Mouse (Mus musculus): ENCODE data around the gene Slc22a3. TPM values are rescaled to one million over a fixed set of nuclear protein-coding genes. Genes with fewer than 3 reads are reported as not detected.

Slc22a3 gene
- polyA plus RNA-seq, 1 experiment from 2014 or later, result 0.05 TPM

DNA sequence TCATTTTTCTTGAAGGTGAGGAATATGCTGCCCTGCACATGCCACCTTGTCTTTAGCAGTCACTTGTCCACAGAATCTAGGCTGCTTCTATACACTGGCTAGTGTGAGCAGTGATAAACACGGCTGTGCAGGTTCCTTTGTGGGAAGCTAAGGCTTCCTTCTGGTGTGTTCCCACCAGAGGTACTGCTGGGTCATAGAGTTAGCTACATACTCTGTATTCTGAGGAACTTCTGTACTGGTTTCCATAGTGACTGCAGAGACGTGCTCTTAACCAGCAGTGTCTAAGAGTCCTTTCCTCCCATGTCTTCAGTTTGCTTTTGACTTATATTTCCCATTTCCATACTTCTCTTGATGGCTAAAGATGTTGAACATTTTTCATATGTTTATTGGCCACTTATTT, 11.6 kb upstream of the Slc22a3 start:
- no peak for DNase-seq (ENCODE audit: low spot score)
- H3K9me3 ChIP-seq (ENCODE audit: control insufficient read depth, low read length), result no peaks in the 10 kb centered on the region

DNA sequence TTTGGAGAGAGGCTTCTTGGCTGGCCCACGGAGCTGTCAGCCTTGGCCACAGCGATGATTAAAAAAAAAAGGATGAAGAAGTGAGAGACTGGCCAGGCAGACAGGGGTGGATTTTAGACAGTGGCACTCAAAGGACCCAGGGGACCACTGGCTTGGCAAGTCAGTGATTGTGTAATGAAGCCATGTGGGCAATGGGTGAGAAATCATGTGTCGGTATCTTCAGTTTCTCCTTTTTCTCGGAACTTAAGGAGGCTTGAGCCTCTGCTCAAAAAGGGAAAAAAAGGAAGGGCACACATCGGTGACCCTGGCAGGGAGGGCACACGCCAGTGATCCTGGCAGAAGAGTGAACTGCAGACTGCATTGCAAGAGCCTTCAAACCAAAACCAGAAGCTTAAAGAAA, 10.7 kb upstream of the Slc22a3 start:
- Histone ChIP-seq H3K9ac (ENCODE audit: low read length) (no peak overlapping the region), H3K27ac (replicated peaks) (no peak overlapping the region), H3K4me3 (ENCODE audit: low read depth, low read length) (no peak overlapping the region), H3K27me3 (ENCODE audit: control insufficient read depth, insufficient read depth, low read length) (no peaks in the 10 kb centered on the region), H3K36me3 (ENCODE audit: control insufficient read depth, insufficient read depth, low read length) (no peaks in the 10 kb centered on the region), H3K4me1 (replicated peaks; ENCODE audit: control insufficient read depth, insufficient read depth) (no peaks in the 10 kb centered on the region), H3K4me2 (replicated peaks; ENCODE audit: low read depth) (no peak overlapping the region), H3K9me3 (ENCODE audit: control insufficient read depth, low read length) (no peaks in the 10 kb centered on the region)
- DNase-seq (ENCODE audit: low spot score), result no peak
- no peak for ATAC-seq (ENCODE audit: low FRiP score, low TSS enrichment)
- TF ChIP-seq EP300 (optimal IDR thresholded peaks at IDR 0.05) (no peak), CTCF (IDR thresholded peaks at IDR 0.05; ENCODE audit: low read depth) (no peak)
- 86% methylated on average over 6 of the region's 6 CpGs for WGBS

More for the DNA sequence above, 11.6 kb upstream of the Slc22a3 start:
- Histone ChIP-seq H3K4me1 (replicated peaks; ENCODE audit: control insufficient read depth, insufficient read depth) (no peaks in the 10 kb centered on the region), H3K27me3 (ENCODE audit: control insufficient read depth, insufficient read depth, low read length) (no peaks in the 10 kb centered on the region), H3K27ac (replicated peaks) (no peak overlapping the region), H3K4me2 (replicated peaks; ENCODE audit: low read depth) (no peak overlapping the region), H3K9ac (ENCODE audit: low read length) (no peak overlapping the region), H3K36me3 (ENCODE audit: control insufficient read depth, insufficient read depth, low read length) (no peaks in the 10 kb centered on the region), H3K4me3 (ENCODE audit: low read depth, low read length) (no peak overlapping the region)
- ATAC-seq (ENCODE audit: low FRiP score, low TSS enrichment), result no peak
- TF ChIP-seq CTCF (IDR thresholded peaks at IDR 0.05; ENCODE audit: low read depth), result no peak
- TF ChIP-seq EP300 (optimal IDR thresholded peaks at IDR 0.05), result no peak
- WGBS, result 58% methylated on average over 2 of the region's 2 CpGs

DNA sequence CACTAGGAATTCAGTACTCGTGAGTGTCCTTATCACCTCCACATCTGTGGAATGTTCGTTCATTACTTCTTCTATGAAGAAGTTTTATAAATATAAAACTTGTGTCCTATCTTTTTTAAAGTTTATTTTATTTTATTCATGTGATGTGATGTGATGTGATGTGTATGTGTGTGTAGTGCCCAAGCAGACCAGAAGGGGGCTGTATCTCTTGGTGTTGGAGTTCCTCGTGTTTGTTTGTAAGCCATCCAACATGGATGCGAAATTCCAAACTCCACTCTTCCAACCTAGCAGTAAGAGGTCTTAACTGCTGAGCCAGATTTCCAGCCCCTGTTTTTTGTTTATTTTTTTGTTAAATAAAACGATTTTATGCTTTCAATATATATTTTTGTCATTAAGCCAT, 6.5 kb upstream of the Slc22a3 start:
- no peak overlapping the region for H3K27ac ChIP-seq (replicated peaks)
- no peak overlapping the region for H3K9ac ChIP-seq (ENCODE audit: low read length)
- ATAC-seq (ENCODE audit: low FRiP score, low TSS enrichment), result no peak
- no peak overlapping the region for H3K4me3 ChIP-seq (ENCODE audit: low read depth, low read length)
- no peaks in the 10 kb centered on the region for H3K36me3 ChIP-seq (ENCODE audit: control insufficient read depth, insufficient read depth, low read length)
- H3K4me2 ChIP-seq (replicated peaks; ENCODE audit: low read depth), result no peak overlapping the region
- H3K4me1 ChIP-seq (replicated peaks; ENCODE audit: control insufficient read depth, insufficient read depth), result no peaks in the 10 kb centered on the region
- DNase-seq (ENCODE audit: low spot score), result no peak
- TF ChIP-seq CTCF (IDR thresholded peaks at IDR 0.05; ENCODE audit: low read depth) (peak; percentile 28; the same call in 1 of the 2 replicates), EP300 (optimal IDR thresholded peaks at IDR 0.05) (no peak)
- no peaks in the 10 kb centered on the region for H3K9me3 ChIP-seq (ENCODE audit: control insufficient read depth, low read length)
- no peaks in the 10 kb centered on the region for H3K27me3 ChIP-seq (ENCODE audit: control insufficient read depth, insufficient read depth, low read length)
- 75% methylated on average over 5 of the region's 5 CpGs for WGBS

DNA sequence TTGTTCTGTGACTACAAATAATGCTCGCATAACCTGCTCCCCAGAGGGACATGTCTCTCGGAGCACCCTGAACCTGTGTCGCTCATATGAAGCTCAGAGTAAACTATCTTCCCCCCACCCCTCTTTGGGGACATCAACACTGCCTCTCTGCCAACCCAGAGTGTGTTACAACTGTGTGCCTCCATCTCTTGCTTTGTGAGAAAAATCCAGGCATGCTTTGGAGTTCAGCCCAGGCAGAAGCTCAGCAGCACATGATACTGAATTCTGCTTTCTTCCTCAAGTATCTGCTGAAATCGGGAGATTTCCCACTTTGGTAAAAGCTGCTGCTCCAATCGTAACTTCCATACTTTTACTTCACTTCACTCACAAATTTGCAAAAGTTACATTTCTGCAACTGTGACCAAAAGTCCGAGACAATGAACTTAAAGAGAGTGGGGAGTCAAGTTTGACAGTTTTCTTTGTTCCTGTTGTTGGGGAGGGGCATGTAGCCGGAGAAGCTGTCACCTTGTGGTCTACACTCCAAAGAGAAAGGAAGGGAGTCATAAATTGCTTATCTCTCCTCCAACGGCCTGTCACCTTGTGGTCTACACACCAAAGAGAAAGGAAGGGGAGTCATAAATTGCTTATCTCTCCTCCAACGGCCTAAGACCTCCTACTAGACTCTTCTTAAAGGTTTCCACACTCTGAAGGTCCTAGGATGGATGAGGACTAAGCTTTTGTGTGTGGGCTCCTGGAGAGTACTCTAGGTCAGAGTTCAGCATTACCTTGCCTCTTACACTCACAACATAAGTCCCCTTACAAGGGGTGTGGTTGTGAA, 5.8 kb upstream of the Slc22a3 start:
- 57% methylated on average over 9 of the region's 9 CpGs for whole genome bisulfite sequencing
- ATAC-seq (ENCODE audit: low FRiP score, low TSS enrichment) (no peak), DNase-seq (ENCODE audit: low spot score) (no peak)
- H3K9me3 ChIP-seq (ENCODE audit: control insufficient read depth, low read length), result no peaks in the 10 kb centered on the region
- no peak overlapping the region for H3K27ac ChIP-seq (replicated peaks)
- H3K27me3 ChIP-seq (ENCODE audit: control insufficient read depth, insufficient read depth, low read length), result peaks cover 4% of the 10 kb centered on the region; the same call in 1 of the 2 replicates
- no peaks in the 10 kb centered on the region for H3K36me3 ChIP-seq (ENCODE audit: control insufficient read depth, insufficient read depth, low read length)
- H3K4me3 ChIP-seq (ENCODE audit: low read depth, low read length), result no peak overlapping the region
- no peak overlapping the region for H3K9ac ChIP-seq (ENCODE audit: low read length)
- no peak overlapping the region for H3K4me2 ChIP-seq (replicated peaks; ENCODE audit: low read depth)
- no peak for TF ChIP-seq EP300 (optimal IDR thresholded peaks at IDR 0.05)
- TF ChIP-seq CTCF (IDR thresholded peaks at IDR 0.05; ENCODE audit: low read depth), result no peak
- no peaks in the 10 kb centered on the region for H3K4me1 ChIP-seq (replicated peaks; ENCODE audit: control insufficient read depth, insufficient read depth)

DNA sequence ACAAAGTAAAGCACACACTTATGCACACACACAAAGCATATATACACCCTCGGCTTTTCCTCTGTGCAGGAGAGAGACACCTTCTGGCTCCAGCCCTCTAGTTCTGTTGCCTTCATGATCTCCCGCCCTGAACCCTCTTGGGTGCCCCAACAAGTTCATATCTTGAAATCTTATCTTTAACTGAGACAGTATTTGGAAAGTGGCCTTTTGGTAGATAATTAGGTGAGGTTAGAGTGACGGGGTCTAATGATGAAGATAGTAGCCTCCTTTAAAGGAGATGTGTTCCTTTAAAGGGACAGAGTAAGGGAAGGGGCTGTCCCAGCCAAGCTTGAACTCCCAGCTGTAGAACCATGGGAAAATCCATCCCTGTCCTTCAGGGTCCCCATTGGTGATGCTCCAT, 3.7 kb upstream of the Slc22a3 start:
- Histone ChIP-seq H3K9me3 (ENCODE audit: control insufficient read depth, low read length) (no peaks in the 10 kb centered on the region), H3K36me3 (ENCODE audit: control insufficient read depth, insufficient read depth, low read length) (no peaks in the 10 kb centered on the region), H3K27ac (replicated peaks) (no peak overlapping the region), H3K9ac (ENCODE audit: low read length) (no peak overlapping the region), H3K4me2 (replicated peaks; ENCODE audit: low read depth) (no peak overlapping the region), H3K4me3 (ENCODE audit: low read depth, low read length) (no peak overlapping the region), H3K4me1 (replicated peaks; ENCODE audit: control insufficient read depth, insufficient read depth) (no peaks in the 10 kb centered on the region), H3K27me3 (ENCODE audit: control insufficient read depth, insufficient read depth, low read length) (peaks cover 14% of the 10 kb centered on the region; the same call in 1 of the 2 replicates)
- ATAC-seq (ENCODE audit: low FRiP score, low TSS enrichment) (no peak), DNase-seq (ENCODE audit: low spot score) (no peak)
- WGBS, result 65% methylated on average over 3 of the region's 3 CpGs
- TF ChIP-seq EP300 (optimal IDR thresholded peaks at IDR 0.05), result no peak
- TF ChIP-seq CTCF (IDR thresholded peaks at IDR 0.05; ENCODE audit: low read depth), result no peak

DNA sequence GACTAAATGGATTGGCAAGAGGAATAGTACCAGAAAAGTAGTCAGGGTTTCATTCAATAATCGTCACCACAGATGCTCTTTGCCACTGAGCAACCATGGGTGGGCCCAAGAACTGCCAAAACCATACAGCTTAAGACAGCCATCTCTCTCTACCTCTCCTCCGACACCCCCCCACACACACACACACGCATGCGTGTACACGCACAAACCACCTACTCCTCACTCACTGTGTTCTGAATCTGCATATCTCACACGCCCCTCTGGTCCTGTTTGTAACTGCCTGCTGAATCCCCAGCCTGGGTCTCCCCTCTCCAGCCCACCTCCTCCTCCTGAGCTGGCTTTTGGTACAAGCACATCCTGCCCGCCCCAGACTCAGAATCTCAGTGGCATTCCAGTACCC, 872 bp upstream of the Slc22a3 start:
- no peak for TF ChIP-seq CTCF (IDR thresholded peaks at IDR 0.05; ENCODE audit: low read depth)
- no peak for TF ChIP-seq EP300 (optimal IDR thresholded peaks at IDR 0.05)
- no peaks in the 10 kb centered on the region for H3K36me3 ChIP-seq (ENCODE audit: control insufficient read depth, insufficient read depth, low read length)
- H3K27ac ChIP-seq (replicated peaks), result no peak overlapping the region
- H3K4me2 ChIP-seq (replicated peaks; ENCODE audit: low read depth), result no peak overlapping the region
- no peak for DNase-seq (ENCODE audit: low spot score)
- peaks cover 14% of the 10 kb centered on the region; the same call in 1 of the 2 replicates for H3K27me3 ChIP-seq (ENCODE audit: control insufficient read depth, insufficient read depth, low read length)
- no peak overlapping the region for H3K4me3 ChIP-seq (ENCODE audit: low read depth, low read length)
- H3K9ac ChIP-seq (ENCODE audit: low read length), result no peak overlapping the region
- no peak for ATAC-seq (ENCODE audit: low FRiP score, low TSS enrichment)
- no peaks in the 10 kb centered on the region for H3K9me3 ChIP-seq (ENCODE audit: control insufficient read depth, low read length)
- H3K4me1 ChIP-seq (replicated peaks; ENCODE audit: control insufficient read depth, insufficient read depth), result no peaks in the 10 kb centered on the region
- WGBS, result 42% methylated on average over 7 of the region's 7 CpGs

Data from stomach, postnatal 0 days (tissue).